Mouse (Mus musculus) MEL (cell line): ENCODE data around the gene Tppp3.

Experiments
- CTCF ChIP-seq, 3 experiments: IDR thresholded peaks in 2 of 3; conservative IDR thresholded peaks in 1 of 3; 2 replicates each; pipeline ENCODE4 v1.5.1; 2011 to 2012; ENCODE audit warnings: low read length in 3 of 3, low read depth in 2 of 3, mild to moderate bottlenecking in 2 of 3, improper control_type of control experiment in 1 of 3, inconsistent platforms in 1 of 3, mixed read lengths in 1 of 3, moderate library complexity in 1 of 3; ENCODE audit not compliant: control insufficient read depth in 1 of 3, insufficient read depth in 1 of 3, poor library complexity in 1 of 3, severe bottlenecking in 1 of 3
- E2F4 ChIP-seq: IDR thresholded peaks from 2 replicates; pipeline ENCODE4 v1.6.1; 2011; ENCODE audit warnings: low read depth, low read length, improper control_type of control experiment, borderline replicate concordance
- ELF1 ChIP-seq: IDR thresholded peaks from 2 replicates; pipeline ENCODE4 v1.6.1; 2014; ENCODE audit warnings: low read depth, mild to moderate bottlenecking, inconsistent platforms, low read length, improper control_type of control experiment, moderate library complexity
- ZMIZ1 ChIP-seq: IDR thresholded peaks from 2 replicates; pipeline ENCODE4 v1.6.1; 2012; ENCODE audit warnings: low read depth, mild to moderate bottlenecking, inconsistent platforms, low read length, improper control_type of control experiment, moderate library complexity

GRCm38 (mm10) chr8:105454088-105454487 lies 17.2 kb downstream of the Tppp3 start:
- TF ChIP-seq ELF1 (no peak), ZMIZ1 (no peak), CTCF (IDR thresholded peaks at IDR 0.05 in 2 of 3, conservative IDR thresholded peaks at IDR 0.05 in 1 of 3; ENCODE audit: control insufficient read depth in 1 of 3, insufficient read depth in 1 of 3, low read depth in 2 of 3, low read length in 3 of 3, poor library complexity in 1 of 3, severe bottlenecking in 1 of 3) (no peak), E2F4 (no peak)
